Mouse (Mus musculus) left cerebral cortex, postnatal 36 days (tissue): ENCODE measurements around the gene Apol7e. TPM values are rescaled to one million over a fixed set of nuclear protein-coding genes. Genes with fewer than 3 reads are reported as not detected.
A peak's percentile ranks its signal among the peaks of the same experiment; 100 is the strongest.
"Not testable (repeated sequence)": the region's sequence is repeated elsewhere in the genome, so short reads cannot be mapped to it uniquely, and the experiment has no call there.

Experiments used
- DNase-seq, 2 experiments: peaks; one replicate each; pipeline ENCODE4 v3.0.0; 2021 to 2022; ENCODE audit warnings: low spot score in 2 of 2, mixed read lengths in 1 of 2
- intact Hi-C: fragments of 180-260 bp; cut with DNase I; formaldehyde crosslinking; loops from one replicate; pipeline ENCODE4 v1.15.1; 2025
- total RNA-seq, 2 experiments: library from RNA; stranded (reverse); gene quantifications; 2 replicates each; pipeline ENCODE4 v1.2.3; 2021

Gene Apol7e
- total RNA-seq, 2 experiments from 2014 or later = not detected

DNA sequence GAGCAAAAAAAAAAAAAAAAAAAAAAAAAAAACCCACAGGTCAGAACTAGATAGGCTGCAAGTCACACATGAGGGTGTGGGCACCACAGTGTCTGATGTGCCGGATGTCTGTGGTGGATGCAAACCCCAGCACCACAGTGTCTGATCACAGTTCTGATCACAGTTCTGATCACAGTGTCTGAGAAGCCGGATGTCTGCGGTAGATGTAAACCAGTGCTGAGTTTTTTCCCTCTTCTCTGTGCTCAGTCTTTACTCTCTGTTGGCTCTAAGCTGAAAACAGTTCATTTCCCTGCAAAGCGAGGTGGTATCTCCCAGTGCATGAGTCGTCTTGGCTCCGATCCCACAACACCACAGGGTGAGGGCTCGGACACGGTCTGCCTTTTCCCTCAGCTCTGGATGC is 34.7 kb downstream of the Apol7e start:
- DNase-seq = not testable (repeated sequence)
- intact Hi-C loops = loop anchor here (5.0 kb wide), 1 partner anchor 326 kb away; no protein-coding TSS in a partner anchor

DNA sequence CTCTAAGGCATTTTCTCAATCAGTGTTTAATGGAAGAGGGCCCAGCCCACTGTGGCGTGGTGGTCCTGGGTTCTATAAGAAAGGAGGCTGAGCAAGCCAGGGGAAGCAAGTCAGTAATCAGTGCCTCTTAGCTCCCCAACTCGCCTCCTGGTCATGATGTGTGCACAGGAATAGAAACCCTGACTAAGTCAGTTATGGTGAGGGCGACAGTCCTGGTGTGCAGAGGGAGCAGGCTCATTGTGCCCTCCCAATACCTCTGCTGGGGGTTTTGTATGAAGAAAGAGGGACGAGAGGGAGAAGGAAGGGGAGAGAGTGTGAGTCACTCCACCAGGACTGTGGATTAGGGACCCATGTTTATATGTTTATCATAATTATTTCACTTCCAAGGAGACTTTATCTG is 35.2 kb downstream of the Apol7e start:
- intact Hi-C loops = loop anchor here (5.0 kb wide), 1 partner anchor 327 kb away; no protein-coding TSS in a partner anchor
- not testable (repeated sequence) for DNase-seq

DNA sequence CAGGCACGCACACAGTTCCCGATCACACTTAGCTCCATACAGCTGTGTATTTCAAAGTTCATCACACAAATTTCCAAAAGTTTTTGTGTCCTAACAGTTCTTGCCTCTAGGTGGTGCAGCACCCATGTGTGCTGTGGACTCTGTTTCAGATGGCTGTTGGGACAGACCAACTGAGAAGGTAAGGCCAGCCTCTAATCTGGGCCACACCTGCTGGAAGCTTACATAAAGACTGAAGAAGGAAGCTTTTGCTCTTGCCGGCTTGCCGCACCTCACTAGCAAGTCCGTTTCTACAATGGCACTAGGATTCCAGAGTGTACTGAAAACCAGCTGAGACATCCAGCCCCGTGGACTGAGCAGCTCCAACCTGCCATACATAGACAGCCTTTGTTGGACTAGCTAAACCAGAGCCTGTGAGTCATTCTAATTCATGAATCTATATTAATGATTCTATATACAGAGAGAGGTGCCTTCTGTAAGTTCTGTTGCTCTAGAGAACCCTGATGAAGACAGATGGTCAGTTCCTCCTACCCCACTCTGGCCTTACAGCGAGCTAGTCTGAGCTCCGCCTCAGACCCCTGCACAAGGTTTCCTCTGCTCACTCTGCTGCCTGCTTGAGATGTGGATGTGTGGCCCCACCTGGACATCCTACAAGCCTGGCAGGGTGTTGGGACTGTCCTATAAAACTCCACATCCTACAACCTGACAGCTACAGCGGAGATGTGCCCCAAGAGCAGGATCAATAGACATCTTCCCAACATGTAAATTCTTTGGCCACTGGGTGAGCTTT is 42.0 kb downstream of the Apol7e start:
- no peak for DNase-seq
- intact Hi-C loops = no loop called here

DNA sequence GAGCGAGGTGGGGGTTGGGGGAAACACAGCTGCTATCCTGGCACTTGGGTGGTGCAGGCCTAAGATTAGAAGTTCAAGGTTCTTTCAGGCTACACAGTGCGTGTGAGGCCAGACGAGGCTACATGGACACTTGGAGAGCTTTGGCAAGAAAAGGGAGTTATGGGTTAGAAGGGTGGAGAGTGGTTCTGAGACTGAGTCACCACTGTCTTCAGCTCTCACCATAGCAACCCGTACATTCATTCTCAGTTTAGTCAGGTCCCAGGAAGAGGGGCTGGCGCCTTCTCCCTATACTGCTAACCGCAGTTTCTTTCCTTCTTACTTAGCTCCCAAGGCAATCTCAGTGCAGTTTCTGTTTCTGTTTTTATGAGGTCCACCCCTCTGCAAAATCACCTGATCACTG is 42.9 kb downstream of the Apol7e start:
- intact Hi-C loops, DNase-seq: not testable (repeated sequence)

DNA sequence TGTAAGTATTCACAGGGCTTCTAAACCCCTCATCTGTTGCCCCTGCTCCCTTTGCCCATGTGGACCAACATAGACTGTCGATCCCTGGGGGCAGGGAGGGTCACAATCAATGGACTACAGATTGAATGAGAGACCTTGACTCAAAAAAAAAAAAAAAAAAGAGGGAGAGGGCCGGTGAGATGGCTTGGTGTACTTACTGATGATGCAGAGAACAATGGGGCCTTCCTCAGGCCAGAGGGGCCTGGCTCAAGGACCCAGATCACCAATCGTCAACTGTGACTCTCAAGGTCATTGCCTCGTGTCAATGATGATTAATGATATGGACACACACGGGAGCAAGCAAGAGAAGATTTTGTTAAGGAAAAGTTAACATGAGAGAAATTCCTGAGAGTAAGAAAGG is 46.0 kb downstream of the Apol7e start:
- intact Hi-C loops = no loop called here
- DNase-seq = no peak

DNA sequence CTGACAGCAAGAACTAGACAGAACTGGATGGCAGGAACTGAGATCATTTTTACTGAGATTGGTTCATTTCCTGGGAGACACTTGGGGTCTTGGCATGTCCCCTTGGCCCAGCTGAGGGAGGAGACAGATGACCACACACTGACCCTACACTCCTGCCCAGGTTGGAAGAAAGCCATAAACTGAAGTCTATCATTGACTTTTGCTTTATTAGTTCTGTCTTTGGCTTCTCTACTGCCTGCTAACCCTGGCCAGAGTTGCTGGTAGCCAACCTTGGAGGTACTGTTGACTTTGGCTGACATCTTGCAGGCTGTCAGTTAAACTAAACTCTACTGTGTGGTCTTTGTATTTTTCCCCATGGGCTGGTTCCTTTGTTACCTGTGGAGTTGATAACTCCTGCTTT is 46.4 kb downstream of the Apol7e start:
- intact Hi-C loops = no loop called here
- no peak for DNase-seq

DNA sequence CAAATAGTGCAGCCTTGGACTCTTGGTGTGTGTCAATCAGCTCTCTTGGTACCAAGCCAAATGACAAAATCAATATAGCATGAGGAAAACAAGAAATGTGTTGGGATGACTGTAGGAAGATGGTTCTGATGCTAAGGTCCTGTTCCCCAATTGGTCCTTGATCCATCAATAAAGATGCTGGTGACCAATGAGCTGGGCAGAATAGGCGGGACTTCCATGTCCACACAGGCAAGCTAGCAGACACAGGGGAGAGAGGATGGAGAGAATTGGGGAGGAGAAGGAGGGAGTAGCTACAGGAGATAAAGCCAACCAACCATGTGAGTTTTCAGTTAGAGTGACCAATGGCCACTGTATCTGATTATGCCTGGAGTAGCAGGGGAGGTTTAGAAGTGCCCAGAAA is 47.7 kb downstream of the Apol7e start:
- intact Hi-C loops = no loop called here
- no peak for DNase-seq

DNA sequence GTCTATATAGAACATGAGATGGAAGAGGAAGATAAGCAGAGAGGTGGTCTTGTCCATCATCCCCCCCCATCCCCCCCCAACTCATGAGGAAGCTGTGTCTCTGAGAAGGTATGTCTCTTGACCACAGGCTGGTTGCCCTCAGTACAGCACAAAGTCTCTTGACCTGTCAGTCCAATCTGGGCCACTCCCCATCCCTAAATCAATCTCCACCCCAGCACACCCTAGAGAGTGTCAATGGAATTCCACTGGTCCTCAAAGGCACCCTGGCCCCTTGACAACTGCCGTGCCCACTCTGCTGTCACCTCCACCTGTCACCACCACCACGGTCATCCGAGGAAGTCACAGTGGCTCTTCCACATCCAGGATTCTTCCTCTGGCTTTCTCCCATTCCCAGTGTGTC is 49.8 kb downstream of the Apol7e start:
- intact Hi-C loops = no loop called here
- DNase-seq = no peak

DNA sequence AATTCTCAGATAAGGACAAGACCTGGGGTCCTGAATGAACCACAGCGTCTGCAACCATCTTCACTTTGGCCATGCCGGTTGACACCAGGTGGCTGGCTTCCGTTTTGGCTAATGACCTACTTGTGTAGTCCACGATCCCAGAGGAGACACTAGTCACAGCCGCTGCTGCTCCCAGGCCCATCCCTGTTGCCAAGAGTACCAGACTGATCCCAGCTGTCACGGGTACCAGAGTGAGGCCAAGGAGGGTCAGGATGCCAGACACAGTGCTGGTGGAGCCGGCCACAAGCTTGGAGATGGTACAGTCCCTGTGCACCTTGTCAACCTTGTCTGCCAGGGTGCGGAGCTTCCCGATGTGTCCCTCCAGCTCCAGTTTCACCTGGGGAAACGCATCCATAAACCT is 51.1 kb downstream of the Apol7e start:
- intact Hi-C loops = no loop called here
- DNase-seq = no peak

DNA sequence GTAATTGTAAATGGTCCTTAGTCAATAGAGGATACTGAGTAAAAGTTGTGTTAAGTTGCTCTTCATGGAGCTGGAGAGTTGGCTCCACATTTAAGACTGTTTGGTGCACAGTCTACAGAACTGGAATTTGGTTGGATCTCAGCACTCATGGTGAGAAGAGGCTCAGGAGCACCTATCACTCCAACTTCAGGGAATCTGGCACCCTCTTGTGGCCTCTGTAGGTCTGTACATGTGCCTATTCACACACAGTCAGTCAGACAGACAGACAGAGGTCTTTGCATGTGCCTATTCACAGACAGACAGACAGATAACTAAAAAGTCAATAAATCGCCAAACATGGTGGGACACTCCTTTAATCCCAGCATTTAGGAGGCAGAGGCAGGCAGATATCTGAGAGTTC is 51.8 kb downstream of the Apol7e start:
- intact Hi-C loops = no loop called here
- DNase-seq = no peak

DNA sequence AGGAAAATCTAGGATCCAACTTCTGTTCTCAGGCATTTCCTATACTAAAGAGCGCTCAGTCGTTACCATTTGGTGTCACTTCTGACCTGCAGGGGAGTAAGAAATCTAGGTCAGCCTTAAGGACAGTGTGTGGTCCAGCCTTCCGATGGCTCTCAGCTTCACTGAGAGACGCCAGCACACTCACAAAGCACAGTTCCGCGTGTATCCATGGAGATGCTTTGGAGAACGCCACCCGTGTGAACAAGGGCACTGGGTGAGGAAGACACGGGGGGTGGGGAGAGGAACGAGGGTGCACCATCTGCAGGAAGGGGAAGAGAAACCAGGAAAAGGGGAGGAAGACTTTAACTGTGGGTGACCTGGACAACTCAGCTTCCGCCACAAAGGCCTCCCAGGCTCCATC is 53.8 kb downstream of the Apol7e start:
- intact Hi-C loops = no loop called here
- DNase-seq = no peak

DNA sequence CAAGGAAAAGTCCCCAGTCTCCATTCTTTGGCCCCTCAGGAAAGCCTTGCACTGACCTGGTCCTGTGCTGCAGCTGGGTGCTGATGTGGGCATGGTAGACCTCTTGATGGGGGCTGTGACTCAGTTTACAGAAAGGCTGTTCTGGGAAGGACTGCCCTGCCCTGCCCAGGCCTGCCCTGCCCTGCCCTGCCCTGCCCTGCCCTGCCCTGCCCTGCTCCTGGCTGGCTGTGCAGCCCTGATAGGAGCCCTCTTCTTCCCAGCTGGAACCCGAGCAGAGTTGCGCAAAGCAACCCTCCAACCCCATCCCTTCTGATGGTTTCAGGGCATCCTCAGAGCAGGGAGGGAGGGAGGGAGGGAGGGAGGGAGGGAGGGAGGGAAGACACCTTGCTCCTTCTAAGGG is 56.5 kb downstream of the Apol7e start:
- intact Hi-C loops = no loop called here
- DNase-seq = no peak

DNA sequence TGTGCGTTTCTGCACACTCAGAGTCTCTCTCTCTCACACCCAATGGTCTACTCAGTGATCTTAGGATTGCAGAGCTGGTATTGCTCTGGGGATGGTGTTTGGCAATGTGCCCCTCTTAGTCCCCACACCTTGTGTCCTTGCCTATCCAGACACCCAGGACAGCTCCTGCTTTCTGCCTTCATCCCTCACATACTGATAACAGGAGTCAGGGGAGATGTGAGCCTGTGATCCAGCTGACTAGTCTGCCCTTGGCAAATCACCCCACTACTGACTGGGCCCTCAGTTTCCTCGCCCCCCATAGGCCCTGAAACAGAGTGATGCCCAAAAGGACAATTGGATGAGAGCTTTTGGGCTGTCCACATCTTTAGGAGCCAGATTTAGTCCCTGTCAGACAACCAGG is 57.4 kb downstream of the Apol7e start:
- intact Hi-C loops = no loop called here
- DNase-seq = no peak

DNA sequence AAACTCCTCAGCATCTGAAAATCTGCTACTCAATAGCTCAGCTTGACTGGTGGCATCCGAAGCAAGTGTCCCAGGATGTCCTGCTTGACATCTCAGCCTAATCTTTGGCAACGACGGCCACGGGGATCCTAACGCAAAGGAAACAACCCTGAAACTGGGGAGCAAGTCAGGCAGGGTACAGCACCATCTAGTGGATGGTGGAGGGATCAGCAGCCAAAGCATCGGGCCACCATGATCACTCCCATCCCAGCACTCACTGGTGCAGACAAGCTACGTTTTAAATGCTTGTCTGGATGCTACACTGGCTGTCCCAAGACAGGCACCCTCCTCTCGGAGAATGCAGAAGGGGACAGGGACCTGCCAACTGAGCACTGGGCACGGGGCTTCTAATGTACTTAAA is 58.2 kb downstream of the Apol7e start, which contains the start of gene Apol8:
TSS of gene Apol8 (minus strand) at position 156 of the 400 bp plus-strand sequence.
- DNase-seq = peak; percentile 59 to 68
- intact Hi-C loops = no loop called here

DNA sequence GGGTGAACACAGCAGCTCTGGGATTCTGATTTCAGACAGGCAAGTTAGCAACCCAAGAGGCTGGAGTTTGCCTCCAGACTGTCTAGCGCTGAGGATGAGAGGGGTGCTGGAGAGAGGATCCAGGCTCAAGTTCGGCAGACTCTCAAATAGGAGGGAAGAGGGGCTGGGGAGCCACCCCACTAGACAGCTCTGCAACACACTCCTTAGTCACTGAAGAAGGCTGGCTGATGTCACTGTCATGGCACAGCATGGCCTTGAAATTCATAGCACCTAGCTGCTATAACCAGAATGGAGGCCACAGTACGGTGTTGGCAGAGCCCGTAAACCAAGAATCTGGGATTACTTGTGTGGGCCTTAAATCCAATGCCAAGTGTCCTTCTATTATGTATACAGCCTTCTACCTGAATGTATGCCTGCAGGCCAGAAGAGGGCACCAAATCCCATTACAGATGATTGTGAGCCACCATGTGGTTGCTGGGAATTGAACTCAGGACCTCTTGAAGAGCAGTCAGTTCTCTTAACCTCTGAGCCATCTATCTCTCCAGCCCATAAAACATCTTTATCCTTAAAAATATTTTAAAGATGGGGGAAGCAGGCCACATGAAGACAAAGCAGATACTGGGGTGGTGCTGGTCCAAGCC is 59.0 kb downstream of the Apol7e start:
- DNase-seq = no peak
- intact Hi-C loops = no loop called here

DNA sequence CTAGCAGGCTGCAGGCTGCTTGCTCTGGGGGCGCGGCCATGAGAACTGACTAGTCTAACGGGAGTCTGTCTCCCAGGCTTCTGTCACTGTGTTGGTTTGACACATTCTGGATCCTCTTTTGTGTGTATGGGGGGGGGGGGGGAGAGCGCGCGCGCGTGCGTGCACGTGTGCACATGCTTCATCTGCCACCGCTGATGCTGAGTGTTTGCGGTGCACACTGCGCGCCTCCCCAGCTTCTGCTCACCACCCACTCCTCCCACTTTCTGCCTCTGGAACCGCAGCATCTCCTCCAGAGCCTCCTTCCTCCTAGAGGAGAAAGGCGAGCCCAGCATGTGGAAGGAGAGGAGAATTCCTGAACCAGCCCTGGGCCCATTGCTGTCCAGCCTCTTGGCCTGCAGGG is 61.4 kb downstream of the Apol7e start:
- DNase-seq = no peak
- intact Hi-C loops = no loop called here

DNA sequence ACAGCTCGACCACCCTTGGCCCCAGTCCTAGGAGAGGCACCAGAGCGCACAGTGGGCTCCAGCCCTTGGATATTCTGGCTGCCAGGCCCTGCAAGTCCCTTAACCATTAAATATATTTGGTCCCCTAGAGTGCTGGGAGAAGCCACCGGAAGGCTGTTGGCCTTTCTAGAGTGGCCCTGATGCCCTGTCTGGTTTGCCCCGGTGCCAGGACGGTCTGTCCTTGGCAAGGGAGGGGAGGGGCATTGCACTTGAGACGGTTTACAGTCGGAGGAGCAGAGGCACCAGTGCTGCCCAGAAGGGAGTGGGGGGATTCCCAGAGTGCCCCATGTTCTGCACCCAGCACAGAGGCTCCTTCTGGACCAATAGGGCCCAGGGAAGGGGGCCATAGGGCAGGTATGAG is 62.4 kb downstream of the Apol7e start:
- no peak for DNase-seq
- intact Hi-C loops = no loop called here

DNA sequence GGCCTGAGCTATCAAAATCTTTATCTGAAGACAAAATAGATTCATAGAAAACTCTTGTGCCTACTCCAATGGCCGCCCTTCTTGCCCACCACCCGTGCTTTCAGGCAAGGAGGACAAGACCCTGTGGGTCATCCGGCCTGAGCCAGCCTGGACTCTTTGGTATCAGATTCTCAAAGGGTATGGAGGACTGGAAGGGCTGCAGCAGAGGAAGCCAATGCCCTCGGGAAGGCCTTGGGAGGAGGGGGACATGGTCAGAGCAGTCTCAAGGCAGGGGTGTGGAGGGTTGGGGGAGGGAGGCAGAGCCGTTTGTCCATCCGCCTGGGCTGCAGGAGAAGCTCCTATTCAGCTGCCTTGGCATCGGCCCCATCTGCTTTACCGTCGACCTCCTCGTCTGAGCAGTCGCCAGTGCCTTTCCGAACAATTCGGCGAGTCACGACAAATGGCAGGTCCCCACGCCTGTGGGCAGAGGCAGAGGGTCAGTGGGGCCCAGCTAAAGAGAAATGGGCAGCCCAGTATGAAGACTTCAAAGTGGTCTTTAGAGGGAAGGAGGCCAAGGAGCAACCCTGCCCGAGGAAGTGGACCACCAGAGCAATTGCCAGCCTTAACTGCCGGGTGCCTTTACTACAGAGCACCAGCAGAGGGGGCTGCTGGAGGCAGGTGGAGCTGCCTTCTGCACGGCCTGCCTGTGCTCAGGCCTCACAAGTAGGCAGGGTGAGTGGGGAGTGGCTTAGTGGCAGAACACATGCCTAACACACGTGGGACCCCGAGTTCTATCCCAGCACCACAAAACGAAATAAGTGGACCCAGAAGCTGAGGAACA is 63.1 kb downstream of the Apol7e start:
- DNase-seq = no peak
- intact Hi-C loops = no loop called here

DNA sequence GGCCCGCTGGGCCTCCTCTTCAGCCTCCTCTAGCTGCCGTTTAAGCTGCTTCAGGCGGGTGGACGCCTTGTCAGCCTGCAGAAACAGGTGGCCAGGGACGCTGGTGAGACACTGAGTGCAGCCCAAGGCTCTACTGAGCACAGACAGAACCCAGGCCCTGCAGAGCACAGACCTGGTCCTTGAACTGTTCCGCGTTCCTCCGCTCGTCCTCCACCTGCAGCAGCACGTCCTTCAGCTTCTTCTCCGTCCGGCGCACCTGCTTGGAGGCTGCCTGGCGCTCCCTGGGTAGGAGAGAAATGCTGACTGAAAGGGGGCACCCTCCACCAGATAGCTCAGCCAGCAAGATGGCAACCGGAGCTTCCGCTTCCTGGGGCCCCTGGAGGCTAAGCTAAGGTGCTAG is 64.4 kb downstream of the Apol7e start:
- intact Hi-C loops = no loop called here
- no peak for DNase-seq

DNA sequence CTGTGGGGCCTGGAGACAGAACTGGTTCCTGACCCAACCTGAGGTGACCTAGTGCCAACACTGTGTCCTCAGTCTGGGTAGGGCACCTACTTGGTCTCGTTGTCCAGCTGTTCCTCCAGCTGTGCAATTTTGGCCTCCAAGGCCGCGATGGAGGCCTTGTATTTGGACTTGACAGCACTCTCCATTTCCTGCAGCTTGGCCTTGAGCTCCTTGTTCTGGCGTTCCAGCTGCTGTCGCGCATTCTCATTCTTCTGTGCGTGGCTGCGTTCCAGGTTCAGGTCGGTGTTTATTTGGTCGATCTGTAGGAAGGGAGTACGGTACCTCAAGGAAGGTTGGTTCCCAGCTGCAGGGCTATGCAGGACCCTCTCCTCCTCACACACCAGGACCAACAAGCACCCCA is 65.0 kb downstream of the Apol7e start:
- DNase-seq = no peak
- intact Hi-C loops = no loop called here
